Mouse (Mus musculus) testis, postnatal 10 days (tissue): Measurements from ENCODE around the gene Grin3b.
"Not testable (repeated sequence)": the region's sequence is repeated elsewhere in the genome, so short reads cannot be mapped to it uniquely, and the experiment has no call there.

Experiments
- DNase-seq: peaks from one replicate; pipeline ENCODE4 v3.0.0; 2021; ENCODE audit warnings: low spot score

Grin3b gene

GRCm38 (mm10) chr10:79936284-79936910 lies 34.1 kb upstream of the Grin3b start:
- DNase-seq: no peak

DNA sequence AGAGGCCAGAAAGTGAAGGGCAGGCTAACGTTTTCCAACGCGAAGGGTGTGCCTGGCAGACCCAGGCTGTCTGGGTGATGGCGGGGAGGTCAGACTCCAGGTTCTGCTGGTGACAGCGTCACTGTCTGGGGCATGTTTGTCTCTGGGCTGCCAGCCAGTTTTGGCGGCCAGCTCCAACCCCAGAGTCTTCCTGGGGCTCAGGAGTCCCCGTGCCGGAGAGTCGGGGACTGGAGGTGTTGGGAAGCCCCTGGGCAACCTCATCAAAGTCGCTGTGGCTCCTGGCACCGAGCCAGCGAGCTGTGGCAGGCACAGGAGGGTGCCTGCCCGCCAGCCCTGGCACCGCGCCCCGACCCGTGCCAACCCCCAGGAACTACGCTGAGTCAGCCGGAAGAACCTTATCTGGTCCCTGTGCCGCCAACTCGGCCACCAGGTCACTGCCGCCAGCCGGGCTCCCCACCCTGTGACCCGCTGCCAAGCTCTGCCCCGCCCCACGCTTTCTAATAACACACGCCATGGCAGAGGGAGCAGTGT lies 33.5 kb upstream of the Grin3b start:
- peak; percentile 84 for DNase-seq

- DNase-seq: no peak
Measured at GRCm38 (mm10) chr10:79937775-79938526, 32.6 kb upstream of the Grin3b start.

- DNase-seq: no peak
Measured at GRCm38 (mm10) chr10:79940749-79941148, 29.8 kb upstream of the Grin3b start.

GRCm38 (mm10) chr10:79942988-79943387 lies 27.5 kb upstream of the Grin3b start:
- DNase-seq: no peak

GRCm38 (mm10) chr10:79943471-79943901 lies 27.0 kb upstream of the Grin3b start:
- no peak for DNase-seq

DNA sequence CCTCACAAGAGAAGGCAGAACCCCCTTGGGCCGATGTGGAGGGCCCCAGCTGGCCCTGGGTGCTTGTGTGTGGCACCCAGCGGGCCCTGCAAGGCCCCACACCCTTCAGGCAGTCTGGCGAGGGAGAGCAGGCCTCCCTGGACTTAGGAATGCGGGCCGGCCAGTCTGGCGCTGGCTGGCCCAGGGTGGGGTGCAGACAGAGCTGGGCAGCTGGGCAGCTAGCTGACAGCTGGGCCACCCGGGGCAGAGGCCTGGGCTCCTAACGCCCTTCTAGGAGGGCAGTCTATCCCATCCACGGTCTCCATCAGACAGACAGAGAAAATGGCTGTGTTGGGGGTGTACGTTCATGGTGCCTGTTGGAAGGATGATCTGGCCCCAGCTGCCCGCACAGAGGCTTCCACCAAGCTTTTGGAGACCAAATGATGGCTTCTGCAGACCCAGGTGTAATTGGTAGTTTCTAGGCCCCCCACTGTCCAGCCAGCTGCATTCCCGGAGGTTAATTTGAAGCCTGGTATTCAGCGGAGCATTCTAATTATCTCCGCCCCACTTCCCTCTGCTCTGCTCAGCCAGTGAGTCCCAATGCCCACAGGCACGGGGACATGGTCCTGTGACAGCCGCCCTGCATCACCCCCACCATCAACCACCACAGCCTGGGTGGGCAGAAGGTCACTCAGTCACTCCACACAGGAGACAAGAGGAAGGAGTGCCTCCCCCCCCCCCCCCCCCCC lies 24.8 kb upstream of the Grin3b start:
- no peak for DNase-seq

DNA sequence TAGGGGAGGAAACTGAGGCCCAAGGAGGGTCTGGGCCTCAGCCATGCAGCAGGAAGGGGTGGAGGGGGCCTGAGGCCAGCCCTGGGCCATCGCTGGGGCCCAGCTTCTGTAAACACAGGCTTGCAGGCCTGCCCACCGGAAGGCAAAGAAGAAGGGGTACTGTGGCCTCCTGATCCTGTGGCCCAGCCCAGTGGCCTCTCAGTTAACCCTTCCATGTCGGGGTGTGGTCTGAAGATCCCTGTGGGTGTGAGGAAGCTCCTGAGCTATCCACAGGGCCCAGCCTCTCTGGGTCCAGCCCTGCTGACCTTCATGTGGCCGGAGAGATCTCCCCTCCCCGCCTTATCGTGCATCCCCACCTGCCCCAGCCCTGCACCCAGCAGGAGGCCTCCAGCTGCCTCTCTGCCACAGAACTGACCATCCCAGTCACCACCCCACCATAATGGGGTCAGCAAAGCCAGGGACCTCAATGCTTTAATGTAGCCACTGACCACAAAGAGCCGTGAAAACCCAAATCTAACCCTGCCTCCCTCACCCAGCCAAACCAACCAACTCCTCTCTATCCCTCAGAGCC lies 23.7 kb upstream of the Grin3b start:
- no peak for DNase-seq

DNA sequence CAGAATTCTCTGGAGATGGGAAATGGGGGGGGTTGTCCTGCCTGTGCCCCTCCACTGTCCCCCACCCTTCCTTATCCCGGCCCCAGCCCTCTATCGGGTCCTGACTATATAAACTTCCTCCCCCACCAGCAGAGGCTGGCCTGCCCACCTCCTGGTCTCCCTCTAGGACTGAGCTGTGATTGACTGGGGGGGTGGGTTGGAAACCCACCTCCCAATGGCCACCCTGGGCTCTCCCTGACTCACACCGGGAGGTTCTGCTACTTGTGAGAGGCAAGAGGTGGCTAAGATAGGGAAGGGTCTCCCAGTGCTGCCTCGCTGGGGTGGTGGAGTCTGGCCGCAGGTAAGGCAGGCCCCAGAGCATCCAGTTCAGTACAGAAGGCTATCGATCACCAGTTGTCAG lies 23.0 kb upstream of the Grin3b start:
- no peak for DNase-seq

GRCm38 (mm10) chr10:79949873-79950272 lies 20.6 kb upstream of the Grin3b start:
- DNase-seq: no peak

- no peak for DNase-seq
Measured at GRCm38 (mm10) chr10:79950661-79951060, 19.9 kb upstream of the Grin3b start.

GRCm38 (mm10) chr10:79953946-79954345 lies 16.6 kb upstream of the Grin3b start:
- DNase-seq: no peak

GRCm38 (mm10) chr10:79955691-79956090 lies 14.8 kb upstream of the Grin3b start:
- DNase-seq: no peak

DNA sequence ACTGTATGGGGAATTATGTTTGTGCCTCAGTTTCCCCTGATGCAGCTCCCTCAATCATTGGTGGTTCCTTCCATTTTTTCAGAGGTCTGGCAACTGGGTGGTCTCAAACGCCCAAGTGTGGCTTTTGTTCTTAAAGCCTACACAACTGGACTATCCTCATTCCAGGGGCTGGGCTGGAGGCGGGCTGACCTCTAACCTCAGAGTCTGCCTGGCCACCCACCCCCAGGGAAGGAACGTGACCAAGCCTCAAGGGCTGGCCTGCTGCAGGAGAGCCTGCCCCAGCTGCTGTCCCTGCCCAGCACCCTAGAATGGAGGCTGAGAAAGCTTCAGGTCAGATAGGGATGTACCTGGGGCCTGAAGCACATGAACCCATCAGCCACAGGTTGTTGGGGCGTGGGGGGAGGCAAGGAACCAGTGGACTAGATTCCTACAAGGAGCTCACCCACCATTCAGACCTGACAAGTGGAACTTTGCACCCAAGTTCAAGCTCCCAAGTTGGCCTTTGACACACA lies 13.8 kb upstream of the Grin3b start:
- DNase-seq: no peak

DNA sequence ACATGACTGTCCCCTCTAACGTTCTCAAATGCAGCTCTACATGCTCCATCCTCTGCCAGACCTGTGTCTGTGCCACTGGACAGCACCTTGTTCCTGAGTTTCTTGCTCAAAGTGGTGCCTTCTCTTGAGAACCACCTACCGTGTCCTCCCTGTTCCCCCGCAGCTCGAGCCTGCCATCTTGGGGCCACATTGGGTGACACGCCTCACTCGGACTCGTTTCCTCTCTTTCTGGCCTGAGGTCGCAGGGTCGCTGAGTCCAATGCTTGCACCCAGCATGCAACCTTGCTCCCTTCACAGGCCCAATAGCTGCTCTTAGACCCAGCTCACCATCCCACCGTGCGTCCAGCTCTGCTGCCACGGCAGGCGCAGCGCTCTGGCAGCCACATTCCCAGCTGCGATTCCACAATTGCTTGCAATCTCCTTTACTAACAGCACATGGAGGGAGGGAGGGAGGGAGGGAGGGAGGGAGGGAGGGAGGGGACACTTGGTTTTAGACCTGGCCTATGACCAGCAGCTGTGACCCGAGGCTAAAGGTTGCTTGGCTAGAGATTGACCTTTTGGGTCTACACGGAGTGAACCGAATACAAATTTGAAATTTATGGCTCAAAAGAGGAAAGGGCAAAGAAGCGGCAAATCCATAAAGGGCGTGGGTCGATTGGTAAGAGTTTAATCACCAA lies 12.2 kb upstream of the Grin3b start:
- peak; percentile 93 for DNase-seq

DNA sequence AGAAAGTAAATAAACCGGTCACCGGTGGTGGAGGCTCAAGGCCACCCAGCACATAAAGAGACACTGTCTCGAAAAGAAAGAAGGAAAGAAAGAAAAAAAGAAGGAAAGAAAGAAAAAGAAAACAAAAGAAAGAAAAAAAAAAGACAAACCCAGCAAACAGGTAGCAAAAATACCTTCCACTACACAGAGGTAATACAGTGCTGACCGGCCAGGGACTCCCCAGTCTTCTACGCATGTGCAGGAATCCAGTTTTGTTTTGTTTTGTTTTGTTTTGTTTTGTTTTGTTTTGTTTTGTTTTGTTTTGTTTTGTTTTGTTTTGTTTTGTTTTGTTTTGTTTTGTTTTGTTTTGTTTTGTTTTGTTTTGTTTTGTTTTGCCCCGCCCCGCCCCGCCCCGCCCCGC lies 11.1 kb upstream of the Grin3b start:
- DNase-seq: not testable (repeated sequence)

GRCm38 (mm10) chr10:79959847-79960601 lies 10.5 kb upstream of the Grin3b start, which contains the start of gene Wdr18:
TSS of gene Wdr18 (plus strand) at chr10:79960152.
- DNase-seq: peak; percentile 99

DNA sequence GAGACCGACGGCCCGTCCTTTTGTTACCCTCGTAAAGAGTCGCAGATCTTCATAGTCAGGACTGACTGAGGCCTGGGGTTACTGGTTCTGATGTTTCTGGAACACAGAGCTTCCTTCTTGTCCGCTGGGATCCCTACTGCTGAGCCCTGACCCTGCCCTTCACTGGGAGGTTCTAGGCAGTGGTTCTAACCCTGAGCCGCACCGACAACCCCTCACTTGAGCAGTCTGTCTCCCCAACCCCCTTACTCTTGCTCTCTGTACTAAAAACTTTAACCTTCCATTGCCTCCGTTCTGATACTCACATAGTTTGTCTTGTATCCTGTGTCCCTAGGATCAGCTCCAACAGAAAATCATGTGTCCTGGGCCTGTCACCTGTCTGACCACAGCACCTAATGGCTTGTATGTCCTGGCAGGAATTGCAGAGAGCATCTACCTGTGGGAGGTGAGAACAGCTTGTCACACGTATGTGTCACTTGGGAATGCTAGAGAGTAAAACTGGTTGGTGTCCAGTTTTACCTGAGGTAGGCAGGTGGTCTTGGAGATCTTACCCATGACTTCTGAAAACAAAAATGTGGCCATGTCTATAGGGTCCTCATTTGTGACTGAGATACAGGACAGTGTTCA lies 9.7 kb upstream of the Grin3b start:
- no peak for DNase-seq

DNA sequence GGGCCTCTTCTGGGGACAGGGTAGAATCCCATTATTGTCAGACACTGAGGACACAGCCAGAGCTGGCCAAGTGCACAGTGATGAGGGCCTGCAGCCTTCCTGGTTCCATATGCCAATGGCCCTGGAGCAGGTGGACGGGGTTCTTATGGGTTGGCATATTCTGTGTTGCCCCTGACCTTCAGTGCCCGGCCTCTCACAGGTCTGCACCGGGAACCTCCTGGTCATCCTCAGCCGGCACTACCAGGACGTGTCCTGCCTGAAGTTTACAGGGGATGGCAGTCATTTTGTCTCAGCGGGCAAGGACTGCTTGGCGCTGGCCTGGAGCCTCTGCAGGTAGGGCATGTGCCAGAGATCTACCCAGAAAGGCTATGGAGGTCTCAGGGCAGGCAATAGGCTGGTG lies 5.8 kb upstream of the Grin3b start:
- DNase-seq: no peak

DNA sequence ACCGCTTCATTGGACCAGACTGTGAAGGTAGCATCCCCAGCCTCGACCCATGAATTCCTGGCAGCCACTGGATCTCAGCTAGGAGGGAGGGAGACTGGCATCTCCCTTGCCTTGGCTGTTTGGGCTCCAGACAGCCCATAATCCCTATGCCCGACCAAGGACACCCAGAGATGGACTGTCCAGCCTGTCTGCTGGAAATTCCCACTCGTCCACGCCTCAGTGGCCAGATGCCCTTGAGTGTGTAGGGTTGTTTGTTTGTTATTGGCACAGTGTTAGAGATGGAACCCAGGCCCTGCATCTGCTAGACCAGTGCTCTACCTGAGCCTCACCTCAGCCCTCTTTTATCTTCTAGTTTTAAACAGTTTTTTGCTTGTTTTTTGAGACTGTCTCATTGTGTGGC lies 5.2 kb upstream of the Grin3b start:
- no peak for DNase-seq
